Comparison of ENCODE assay signal across 8 mouse cellular contexts in genomic region chr10:81401205-81401520, GRCm38 (mm10). TPM values are rescaled to one million over a fixed set of nuclear protein-coding genes. Genes with fewer than 3 reads are reported as not detected.
DNase-seq lines count a peak whose midpoint lies in the region; ATAC-seq and TF ChIP-seq lines count a peak whose summit lies in the region.

No protein-coding gene starts in this region.

- H3K4me2 ChIP-seq in lung, postnatal 0 days (replicated peaks; ENCODE audit: low read depth, low read length), result no peak overlapping the region
- peak overlapping the region; percentile 49 for H3K4me2 ChIP-seq in limb, embryonic 13.5 days (replicated peaks)
- no peak overlapping the region for H3K4me2 ChIP-seq in stomach, embryonic 15.5 days

- no peak overlapping the region for H3K4me3 ChIP-seq in lung, postnatal 0 days (ENCODE audit: low read depth, low read length)
- no peak overlapping the region for H3K4me3 ChIP-seq in limb, embryonic 13.5 days
- H3K4me3 ChIP-seq in stomach, embryonic 15.5 days (replicated peaks), result no peak overlapping the region

- peaks cover 15% of the 10 kb centered on the region for H3K4me1 ChIP-seq in lung, postnatal 0 days (ENCODE audit: insufficient read depth, low read depth, low read length)
- peaks cover 56% of the 10 kb centered on the region for H3K4me1 ChIP-seq in limb, embryonic 13.5 days
- H3K4me1 ChIP-seq in stomach, embryonic 15.5 days, result peaks cover 29% of the 10 kb centered on the region

- no peak overlapping the region for H3K9ac ChIP-seq in lung, postnatal 0 days (replicated peaks; ENCODE audit: low read depth)
- no peak overlapping the region for H3K9ac ChIP-seq in limb, embryonic 13.5 days
- H3K9ac ChIP-seq in stomach, embryonic 15.5 days, result no peak overlapping the region

- H3K27me3 ChIP-seq in lung, postnatal 0 days (replicated peaks; ENCODE audit: insufficient read depth, low read length), result no peaks in the 10 kb centered on the region
- H3K27me3 ChIP-seq in limb, embryonic 13.5 days, result 0 out of 2 replicates have a peak, but pooled peaks cover 6% of the 10 kb centered on the region
- no peaks in the 10 kb centered on the region for H3K27me3 ChIP-seq in stomach, embryonic 15.5 days (replicated peaks)

- H3K36me3 ChIP-seq in lung, postnatal 0 days (ENCODE audit: insufficient read depth, low read length), result peaks cover 33% of the 10 kb centered on the region
- peaks cover 69% of the 10 kb centered on the region for H3K36me3 ChIP-seq in limb, embryonic 13.5 days
- peaks cover 19% of the 10 kb centered on the region; the same call in 1 of the 2 replicates for H3K36me3 ChIP-seq in stomach, embryonic 15.5 days

- H3K27ac ChIP-seq in lung, postnatal 0 days (ENCODE audit: low read length), result peak overlapping the region; percentile 77
- peak overlapping the region; percentile 92 for H3K27ac ChIP-seq in limb, embryonic 13.5 days
- H3K27ac ChIP-seq in stomach, embryonic 15.5 days, result peak overlapping the region; percentile 89

- no peaks in the 10 kb centered on the region for H3K9me3 ChIP-seq in lung, postnatal 0 days (ENCODE audit: low read length)
- no peaks in the 10 kb centered on the region for H3K9me3 ChIP-seq in limb, embryonic 13.5 days
- no peaks in the 10 kb centered on the region for H3K9me3 ChIP-seq in stomach, embryonic 15.5 days

- intact Hi-C loops in gastrocnemius, postnatal 36 days (cut with DNase I), result no loop called here

- ATAC-seq in CD4-positive, CD25-positive, alpha-beta regulatory T cell, adult 4 months, result no peak
- ATAC-seq in lung, postnatal 0 days, result peak; percentile 34
- ATAC-seq in limb, embryonic 13.5 days (ENCODE audit: low FRiP score, low read depth), result 0 out of 2 replicates have a peak, but pooled peaks have one; percentile 2
- no peak for ATAC-seq in stomach, embryonic 15.5 days (ENCODE audit: insufficient read depth, low FRiP score, low read depth)

- TF ChIP-seq CTCF in lung, postnatal 0 days (IDR thresholded peaks at IDR 0.05), result no peak

- no peak for TF ChIP-seq EP300 in lung, postnatal 0 days (IDR thresholded peaks at IDR 0.05)

- peak; percentile 53 for DNase-seq in CD4-positive, CD25-positive, alpha-beta regulatory T cell, adult 2 months (ENCODE audit: low read depth, low spot score)
- DNase-seq in lung, postnatal 0 days (ENCODE audit: low spot score), result peak; percentile 62
- DNase-seq in lung, postnatal 14 days, result no peak
- no peak for DNase-seq in natural killer cell, adult 2 months (ENCODE audit: low spot score in 2 of 2)
- no peak for DNase-seq in gastrocnemius, postnatal 36 days

- WGBS in lung, postnatal 0 days, result 42% methylated on average over 10 of the region's 10 CpGs
- WGBS in limb, embryonic 13.5 days, result 33% methylated on average over 10 of the region's 10 CpGs
- WGBS in stomach, embryonic 15.5 days, result 38% methylated on average over 10 of the region's 10 CpGs

RNA-seq across cellular contexts. Expression of gene Smim24, which starts 8.3 kb away (rescaled TPM):
- polyA plus RNA-seq in CD4-positive, CD25-positive, alpha-beta regulatory T cell, adult 4 months (2017; shearing (Covaris generic)), result 10 to 100 TPM in 1 of 2 experiments, 1 to 10 TPM in 1; 9.0 to 10.8 TPM
- 3.1 and 3.6 TPM in 2 replicates for polyA plus RNA-seq in lung, postnatal 0 days (2015; fragmentation: Nextera tagmentation; extraction: Ambion mirVana)
- 4.2 and 4.7 TPM in 2 replicates for polyA plus RNA-seq in limb, embryonic 13.5 days (2015; fragmentation: Nextera tagmentation; extraction: Ambion mirVana)
- polyA plus RNA-seq in stomach, embryonic 15.5 days (2015; fragmentation: Nextera tagmentation; extraction: Ambion mirVana), result 59.5 and 77.5 TPM in 2 replicates
- total RNA-seq in gastrocnemius, postnatal 36 days (2021), result under 1 TPM; 0.37 to 0.38 TPM

RNA-seq across cellular contexts. Expression of gene Gm48552, which starts 12.4 kb away (rescaled TPM):
- polyA plus RNA-seq in CD4-positive, CD25-positive, alpha-beta regulatory T cell, adult 4 months (2017; shearing (Covaris generic)), result 1 to 10 TPM in 1 of 2 experiments, under 1 TPM in 1; 0.71 to 2.3 TPM
- polyA plus RNA-seq in lung, postnatal 0 days (2015; fragmentation: Nextera tagmentation; extraction: Ambion mirVana), result 0.20 and 0.63 TPM in 2 replicates
- 1.7 and 1.9 TPM in 2 replicates for polyA plus RNA-seq in limb, embryonic 13.5 days (2015; fragmentation: Nextera tagmentation; extraction: Ambion mirVana)
- 0.41 and 1.4 TPM in 2 replicates for polyA plus RNA-seq in stomach, embryonic 15.5 days (2015; fragmentation: Nextera tagmentation; extraction: Ambion mirVana)
- under 1 TPM; 0.59 to 0.77 TPM for total RNA-seq in gastrocnemius, postnatal 36 days (2021)

RNA-seq across cellular contexts. Expression of gene Gm48551, which starts 16.9 kb away (rescaled TPM):
- 1 to 10 TPM; 2.2 to 3.7 TPM for polyA plus RNA-seq in CD4-positive, CD25-positive, alpha-beta regulatory T cell, adult 4 months (2017; shearing (Covaris generic))
- 2.4 and 3.0 TPM in 2 replicates for polyA plus RNA-seq in lung, postnatal 0 days (2015; fragmentation: Nextera tagmentation; extraction: Ambion mirVana)
- 3.3 and 4.0 TPM in 2 replicates for polyA plus RNA-seq in limb, embryonic 13.5 days (2015; fragmentation: Nextera tagmentation; extraction: Ambion mirVana)
- polyA plus RNA-seq in stomach, embryonic 15.5 days (2015; fragmentation: Nextera tagmentation; extraction: Ambion mirVana), result 2.9 and 3.3 TPM in 2 replicates
- total RNA-seq in gastrocnemius, postnatal 36 days (2021), result 1 to 10 TPM in 1 of 2 experiments, under 1 TPM in 1; 0.89 to 1.2 TPM

RNA-seq across cellular contexts. Expression of gene Dohh, which starts 16.9 kb away (rescaled TPM):
- polyA plus RNA-seq in CD4-positive, CD25-positive, alpha-beta regulatory T cell, adult 4 months (2017; shearing (Covaris generic)), result 10 to 100 TPM in 1 of 2 experiments, 1 to 10 TPM in 1; 9.4 to 13.9 TPM
- polyA plus RNA-seq in lung, postnatal 0 days (2015; fragmentation: Nextera tagmentation; extraction: Ambion mirVana), result 49.4 and 55.2 TPM in 2 replicates
- 72.7 and 79.4 TPM in 2 replicates for polyA plus RNA-seq in limb, embryonic 13.5 days (2015; fragmentation: Nextera tagmentation; extraction: Ambion mirVana)
- polyA plus RNA-seq in stomach, embryonic 15.5 days (2015; fragmentation: Nextera tagmentation; extraction: Ambion mirVana), result 78.9 and 80.4 TPM in 2 replicates
- 10 to 100 TPM; 36.5 to 42.5 TPM for total RNA-seq in gastrocnemius, postnatal 36 days (2021)

RNA-seq across cellular contexts. Expression of gene Fzr1, which starts 22.8 kb away (rescaled TPM):
- 10 to 100 TPM; 12.3 to 16.4 TPM for polyA plus RNA-seq in CD4-positive, CD25-positive, alpha-beta regulatory T cell, adult 4 months (2017; shearing (Covaris generic))
- polyA plus RNA-seq in lung, postnatal 0 days (2015; fragmentation: Nextera tagmentation; extraction: Ambion mirVana), result 39.5 and 39.7 TPM in 2 replicates
- polyA plus RNA-seq in limb, embryonic 13.5 days (2015; fragmentation: Nextera tagmentation; extraction: Ambion mirVana), result 111 and 112 TPM in 2 replicates
- polyA plus RNA-seq in stomach, embryonic 15.5 days (2015; fragmentation: Nextera tagmentation; extraction: Ambion mirVana), result 88.5 and 90.5 TPM in 2 replicates
- 10 to 100 TPM; 14.2 to 15.9 TPM for total RNA-seq in gastrocnemius, postnatal 36 days (2021)

Comparison
In these comparisons a context has a peak if more than half of its experiments do, and no peak if none do; other contexts are left out.
1. DNase-seq: peak in CD4-positive, CD25-positive, alpha-beta regulatory T cell, adult 2 months (single experiment) and lung, postnatal 0 days (single experiment); none in lung, postnatal 14 days (single experiment), natural killer cell, adult 2 months (0 of 2) and gastrocnemius, postnatal 36 days (0 of 2).
2. ATAC-seq: peak in lung, postnatal 0 days (single experiment) and limb, embryonic 13.5 days (single experiment); none in CD4-positive, CD25-positive, alpha-beta regulatory T cell, adult 4 months (single experiment) and stomach, embryonic 15.5 days (single experiment).
3. Peak in every context shown above with its lines, with median percentiles within 50 percentile points of each other: H3K27ac ChIP-seq.